Mouse (Mus musculus) ES-Bruce4 (cell line): Measurements from ENCODE around the gene Mapk1ip1l. TPM values are rescaled to one million over a fixed set of nuclear protein-coding genes. Genes with fewer than 3 reads are reported as not detected.

Experiments used
- H3K27ac ChIP-seq: 2 replicates; pipeline ENCODE4 v1.5.1; 2012; ENCODE audit warnings: low read length, inconsistent platforms; ENCODE audit not compliant: insufficient read depth
- H3K27me3 ChIP-seq: 2 replicates; pipeline ENCODE4 v1.6.1; 2012; ENCODE audit warnings: mild to moderate bottlenecking, low read length, inconsistent platforms; ENCODE audit not compliant: control insufficient read depth, poor library complexity, insufficient read depth, severe bottlenecking
- H3K36me3 ChIP-seq: 2 replicates; pipeline ENCODE4 v1.6.1; 2012; ENCODE audit warnings: inconsistent platforms, mild to moderate bottlenecking, low read length, moderate library complexity; ENCODE audit not compliant: control insufficient read depth, poor library complexity, insufficient read depth, severe bottlenecking
- H3K4me1 ChIP-seq: one replicate; pipeline ENCODE4 v1.8.1; 2011; ENCODE audit warnings: low read length; ENCODE audit not compliant: control insufficient read depth, insufficient read depth
- H3K4me3 ChIP-seq: 2 replicates; pipeline ENCODE4 v1.5.1; 2011; ENCODE audit warnings: low read depth, mild to moderate bottlenecking, low read length
- H3K9ac ChIP-seq: 2 replicates; pipeline ENCODE4 v1.6.1; 2012; ENCODE audit warnings: low read depth, mild to moderate bottlenecking, inconsistent platforms; ENCODE audit not compliant: poor library complexity, severe bottlenecking
- H3K9me3 ChIP-seq: replicated peaks from 2 replicates; pipeline ENCODE4 v1.6.1; 2012; ENCODE audit warnings: mild to moderate bottlenecking, low read length, inconsistent platforms; ENCODE audit not compliant: control insufficient read depth, poor library complexity, insufficient read depth, severe bottlenecking
- CTCF ChIP-seq: IDR thresholded peaks from one replicate; pipeline ENCODE4 v1.8.1; 2011; ENCODE audit warnings: low read depth, low read length
- EP300 ChIP-seq: IDR thresholded peaks from 2 replicates; pipeline ENCODE4 v1.6.1; 2011; ENCODE audit warnings: low read depth, low read length; ENCODE audit not compliant: insufficient read depth
- POLR2A ChIP-seq: IDR thresholded peaks from one replicate; pipeline ENCODE4 v1.8.1; 2011; ENCODE audit warnings: low read length; ENCODE audit not compliant: insufficient read depth
- polyA plus RNA-seq: library from polyadenylated mRNA; stranded (reverse); fragments of >200 nt; gene quantifications from 2 replicates; pipeline ENCODE4 v1.2.4, GENCODE M21; 2011; ENCODE audit warnings: low read depth; ENCODE audit not compliant: missing spikeins, insufficient read depth, insufficient read length

The Mapk1ip1l gene
- polyA plus RNA-seq, 1 experiment, result 215 TPM

GRCm38 (mm10) chr14:47356622-47357021 is 58.6 kb downstream of the Mapk1ip1l start:
- H3K4me3 ChIP-seq, result no peak overlapping the region
- H3K9ac ChIP-seq, result no peak overlapping the region
- no peak overlapping the region for H3K27ac ChIP-seq
- H3K36me3 ChIP-seq, result no peaks in the 10 kb centered on the region
- H3K4me1 ChIP-seq, result no peaks in the 10 kb centered on the region
- TF ChIP-seq POLR2A (no peak), CTCF (no peak), EP300 (no peak)
- no peaks in the 10 kb centered on the region for H3K9me3 ChIP-seq
- H3K27me3 ChIP-seq, result no peaks in the 10 kb centered on the region

GRCm38 (mm10) chr14:47359610-47360009 is 61.5 kb downstream of the Mapk1ip1l start:
- Histone ChIP-seq H3K27ac (no peak overlapping the region), H3K9me3 (no peaks in the 10 kb centered on the region), H3K4me1 (peaks cover 2% of the 10 kb centered on the region), H3K4me3 (no peak overlapping the region), H3K27me3 (no peaks in the 10 kb centered on the region), H3K36me3 (no peaks in the 10 kb centered on the region), H3K9ac (no peak overlapping the region)
- TF ChIP-seq POLR2A, result no peak
- TF ChIP-seq EP300, result no peak
- TF ChIP-seq CTCF, result no peak

- no peak overlapping the region for H3K4me3 ChIP-seq
- no peaks in the 10 kb centered on the region for H3K27me3 ChIP-seq
- no peak overlapping the region for H3K27ac ChIP-seq
- peaks cover 2% of the 10 kb centered on the region for H3K4me1 ChIP-seq
- no peak overlapping the region for H3K9ac ChIP-seq
- no peaks in the 10 kb centered on the region for H3K9me3 ChIP-seq
- no peak for TF ChIP-seq POLR2A
- TF ChIP-seq EP300, result no peak
- TF ChIP-seq CTCF, result no peak
- H3K36me3 ChIP-seq, result no peaks in the 10 kb centered on the region
Measured at GRCm38 (mm10) chr14:47361418-47361817, 63.4 kb downstream of the Mapk1ip1l start.

GRCm38 (mm10) chr14:47361899-47362298 is 63.8 kb downstream of the Mapk1ip1l start:
- Histone ChIP-seq H3K9ac (no peak overlapping the region), H3K9me3 (no peaks in the 10 kb centered on the region), H3K4me3 (no peak overlapping the region), H3K27ac (no peak overlapping the region), H3K36me3 (no peaks in the 10 kb centered on the region), H3K4me1 (peaks cover 2% of the 10 kb centered on the region), H3K27me3 (no peaks in the 10 kb centered on the region)
- TF ChIP-seq EP300 (no peak), POLR2A (no peak), CTCF (no peak)

- Histone ChIP-seq H3K4me1 (peaks cover 2% of the 10 kb centered on the region), H3K27ac (no peak overlapping the region), H3K4me3 (peak overlapping the region; percentile 44), H3K9me3 (no peaks in the 10 kb centered on the region), H3K36me3 (no peaks in the 10 kb centered on the region), H3K9ac (peak overlapping the region; percentile 35), H3K27me3 (no peaks in the 10 kb centered on the region)
- TF ChIP-seq EP300, result peak; percentile 50; the same call in 1 of the 2 replicates
- TF ChIP-seq CTCF, result no peak
- TF ChIP-seq POLR2A, result peak; percentile 18
Measured at GRCm38 (mm10) chr14:47364742-47365449, 66.8 kb downstream of the Mapk1ip1l start.

- Histone ChIP-seq H3K9me3 (no peaks in the 10 kb centered on the region), H3K9ac (no peak overlapping the region), H3K27ac (no peak overlapping the region)
Measured at GRCm38 (mm10) chr14:47366881-47367321, 68.8 kb downstream of the Mapk1ip1l start.

More at GRCm38 (mm10) chr14:47366881-47367321, 68.8 kb downstream of the Mapk1ip1l start:
- Histone ChIP-seq H3K27me3 (no peaks in the 10 kb centered on the region), H3K36me3 (no peaks in the 10 kb centered on the region), H3K4me1 (peaks cover 2% of the 10 kb centered on the region), H3K4me3 (no peak overlapping the region)
- no peak for TF ChIP-seq CTCF
- TF ChIP-seq EP300, result no peak
- TF ChIP-seq POLR2A, result no peak
